Mouse (Mus musculus) liver, adult 2 months (tissue): ENCODE measurements around the gene 4632433K11Rik.

Source experiments
- CTCF ChIP-seq: fragments of 200-500 bp; IDR thresholded peaks from 2 replicates; pipeline ENCODE4 v1.5.1; 2011; ENCODE audit warnings: low read depth, low read length, control low read depth
- POLR2A ChIP-seq: fragments of 200-500 bp; IDR thresholded peaks from 2 replicates; pipeline ENCODE4 v1.6.1; 2011; ENCODE audit warnings: low read length, control low read depth; ENCODE audit not compliant: insufficient read depth; ENCODE audit errors: extremely low read depth

DNA sequence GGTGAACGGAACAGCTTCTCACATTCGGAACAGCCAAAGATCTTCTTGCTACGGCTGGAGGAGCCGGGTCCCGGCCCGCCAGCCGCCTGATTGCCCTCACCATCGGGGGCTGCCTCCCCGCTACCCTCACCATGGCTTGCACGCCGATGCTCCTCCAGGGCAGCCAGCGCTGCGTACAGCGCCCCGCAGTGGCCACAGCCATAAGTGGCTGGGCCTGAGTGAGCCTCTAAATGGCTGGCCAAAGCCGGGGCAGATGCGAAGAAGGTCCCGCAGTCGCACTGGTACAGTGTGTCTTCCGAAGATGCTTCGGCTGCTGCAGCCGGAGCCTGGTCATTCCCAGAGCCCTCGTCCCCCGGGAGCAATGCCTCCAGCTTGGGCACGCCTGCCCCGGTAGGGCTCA is 25.7 kb upstream of the 4632433K11Rik start:
- no peak for TF ChIP-seq POLR2A
- TF ChIP-seq CTCF, result no peak
